Mouse (Mus musculus): Measurements from ENCODE around the gene Triml2.

GRCm38 (mm10) chr8:43149307-43149706 is 31.0 kb upstream of the Triml2 start:
- TF ChIP-seq GATA1 (IDR thresholded peaks at IDR 0.05; ENCODE audit: borderline replicate concordance, low read length) (no peak), FLI1 (IDR thresholded peaks at IDR 0.05; ENCODE audit: low read length) (no peak)
